Mouse (Mus musculus) frontal cortex, postnatal 36 days (tissue): ENCODE data around the gene Foxp1.

Experiments
- DNase-seq, 2 experiments: peaks; one replicate each; pipeline ENCODE4 v3.0.0; 2022; ENCODE audit warnings: low spot score in 2 of 2

The Foxp1 gene

GRCm38 (mm10) chr6:99026040-99026439 lies 496.5 kb downstream of the Foxp1 start:
- DNase-seq, result no peak

GRCm38 (mm10) chr6:99024588-99024987 lies 497.9 kb downstream of the Foxp1 start:
- no peak for DNase-seq

DNA sequence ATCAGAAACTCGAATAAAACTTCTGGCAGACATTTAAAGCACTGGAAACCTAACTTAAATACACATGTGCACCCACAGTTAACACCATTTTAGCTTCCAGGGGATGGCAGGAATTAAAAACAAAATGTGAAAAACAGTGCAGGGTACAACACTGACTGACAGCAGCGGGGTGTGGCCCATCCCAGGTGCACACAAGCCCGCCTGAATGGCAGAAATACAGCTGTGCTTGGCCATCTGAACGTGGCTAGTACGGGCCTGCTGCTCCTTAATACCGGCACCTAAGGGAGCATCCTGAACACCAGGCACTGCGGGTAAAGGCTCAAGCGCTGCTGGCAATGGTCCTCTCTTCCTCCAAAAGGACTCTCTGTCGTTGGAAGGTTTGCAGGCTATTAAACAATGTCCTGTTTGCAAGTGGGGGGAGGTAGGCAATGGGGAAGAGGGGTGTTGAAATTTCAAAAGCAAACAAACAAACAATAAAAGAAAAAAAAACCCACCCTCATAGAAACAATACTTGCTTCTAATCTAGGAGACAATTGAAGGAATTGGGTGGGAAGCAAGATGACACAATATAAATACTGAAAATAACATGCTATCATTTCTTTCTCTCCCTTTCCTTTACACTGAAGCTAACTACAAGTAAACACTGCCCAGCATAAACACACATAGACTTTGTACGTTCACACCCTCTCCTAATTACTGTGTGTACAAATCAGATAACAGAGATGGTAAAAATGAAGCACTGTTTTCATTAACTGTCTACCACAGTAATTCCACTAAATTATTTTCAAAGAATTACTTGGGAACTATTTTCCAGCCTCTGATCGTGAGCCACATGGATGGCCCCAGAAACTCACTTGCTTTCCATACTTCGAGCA lies 501.7 kb downstream of the Foxp1 start:
- no peak for DNase-seq

- no peak for DNase-seq
These were observed 502.8 kb downstream of the Foxp1 start for GRCm38 (mm10) chr6:99019716-99020115.

GRCm38 (mm10) chr6:99019266-99019665 lies 503.3 kb downstream of the Foxp1 start:
- DNase-seq, result no peak

DNA sequence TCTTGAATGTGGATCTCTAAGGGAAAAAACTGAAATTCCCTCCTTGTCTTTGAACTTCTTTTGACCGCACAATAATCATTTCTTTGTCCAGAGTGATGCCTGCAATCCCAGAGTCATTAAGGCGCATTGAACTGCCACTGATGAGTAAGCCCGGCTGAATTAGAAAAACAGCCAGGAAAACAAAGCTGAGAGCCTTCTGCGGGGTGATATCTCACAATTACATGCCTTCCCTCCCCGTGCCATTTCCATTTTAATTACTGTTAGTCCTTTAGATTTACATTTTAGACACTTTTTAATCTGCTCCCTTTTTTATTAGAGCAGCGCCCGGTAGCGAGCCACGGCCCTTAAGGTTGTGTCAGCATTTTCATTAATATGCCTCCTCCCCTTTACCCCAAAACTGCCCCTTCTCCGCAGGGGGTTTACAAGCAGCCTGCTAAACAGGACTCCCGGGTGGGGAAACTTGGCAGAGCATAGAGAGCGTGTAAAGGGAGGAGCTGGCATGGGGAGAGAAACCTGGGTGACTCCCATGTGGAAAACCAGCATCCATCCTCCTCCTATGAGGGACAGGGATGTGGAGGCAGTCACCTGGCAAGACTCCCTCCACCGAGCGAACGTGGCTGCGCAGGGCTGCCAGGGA lies 508.5 kb downstream of the Foxp1 start:
- DNase-seq, result no peak

- DNase-seq, result no peak
These were observed 509.2 kb downstream of the Foxp1 start for GRCm38 (mm10) chr6:99013119-99013865.

- no peak for DNase-seq
These were observed 510.5 kb downstream of the Foxp1 start for GRCm38 (mm10) chr6:99011895-99012584.

- no peak for DNase-seq
These were observed 512.8 kb downstream of the Foxp1 start for GRCm38 (mm10) chr6:99009771-99010170.

GRCm38 (mm10) chr6:99008565-99008964 lies 514.0 kb downstream of the Foxp1 start:
- no peak for DNase-seq

DNA sequence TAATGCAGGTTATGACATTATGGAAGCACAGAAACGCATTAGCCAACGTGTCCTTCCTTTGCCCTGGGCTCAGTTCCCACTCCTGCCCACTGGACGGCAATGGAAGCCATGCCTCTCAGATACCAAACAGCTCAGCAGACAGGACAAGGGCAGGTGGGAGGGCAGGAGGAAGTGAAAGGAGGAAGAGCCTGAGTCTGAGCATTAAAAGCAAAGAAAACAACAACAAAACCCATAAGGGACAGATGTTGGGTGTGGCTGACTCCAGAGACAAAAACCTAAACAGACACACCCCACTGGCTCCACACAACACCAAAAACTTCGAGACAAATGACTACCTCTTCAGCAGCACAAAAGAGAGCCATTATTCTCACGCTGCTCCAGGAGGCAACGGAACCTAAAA lies 515.0 kb downstream of the Foxp1 start:
- DNase-seq, result no peak

DNA sequence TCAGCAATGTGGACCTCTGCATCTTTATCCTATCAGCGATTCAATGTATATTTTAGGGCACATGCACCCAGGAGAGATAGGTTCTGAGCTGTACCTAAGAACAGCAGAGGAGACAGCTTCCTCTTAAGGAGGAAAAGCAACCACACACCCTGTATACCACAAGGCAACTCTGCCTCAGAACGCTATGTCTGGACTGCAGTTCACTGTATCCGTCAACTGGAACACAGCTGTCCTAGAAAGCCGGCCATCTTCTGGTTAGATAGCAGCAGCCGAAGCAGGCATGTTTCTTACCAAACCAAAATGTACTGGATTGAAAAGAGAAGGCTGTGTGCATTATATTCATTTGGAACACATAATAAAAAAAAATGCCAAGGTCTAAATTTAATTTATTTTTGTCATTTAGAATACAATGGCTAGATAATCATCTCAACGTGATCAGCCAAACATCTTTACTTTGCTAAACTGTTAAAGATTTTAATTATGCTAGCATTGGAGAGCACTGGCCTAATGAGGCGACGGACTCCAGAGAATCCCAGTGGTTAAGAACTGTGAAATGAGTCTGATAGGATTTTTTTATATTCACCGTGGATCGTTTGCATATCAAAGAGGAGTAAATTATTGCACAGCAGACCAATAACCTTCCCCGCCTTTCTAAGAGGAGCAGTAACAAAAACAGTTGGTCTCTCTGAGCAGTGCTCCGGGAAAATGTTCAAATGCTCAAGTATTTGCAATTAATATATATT lies 518.1 kb downstream of the Foxp1 start:
- no peak for DNase-seq

DNA sequence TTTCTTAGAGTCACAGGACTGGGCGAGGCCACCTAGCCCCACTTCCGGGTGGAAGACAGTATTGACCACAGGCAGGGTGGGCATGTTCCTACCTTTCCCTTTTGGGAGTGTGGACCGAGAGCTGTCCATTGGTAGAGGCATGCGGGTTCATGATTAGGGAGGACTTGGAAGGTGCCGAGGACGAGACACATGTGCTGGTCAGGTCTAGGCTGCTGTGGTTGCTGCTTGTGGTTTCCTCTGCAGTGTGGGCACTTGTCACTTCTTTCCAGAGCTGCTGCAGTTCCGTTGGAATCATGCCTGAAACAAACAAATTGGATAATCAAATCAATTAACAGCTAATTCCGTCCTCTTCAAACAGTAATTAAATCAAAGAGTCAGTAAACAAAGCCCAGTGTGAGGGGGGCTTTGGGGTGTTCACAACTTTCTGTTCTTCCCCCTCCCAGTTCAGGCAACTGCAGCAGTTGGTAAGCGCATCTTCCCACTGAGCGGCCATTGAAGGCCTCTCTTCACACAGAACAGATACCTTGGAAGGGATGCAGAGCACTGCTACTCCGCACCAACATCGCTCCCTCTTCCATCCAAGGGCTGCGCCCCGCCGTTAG lies 519.3 kb downstream of the Foxp1 start:
- no peak for DNase-seq

DNA sequence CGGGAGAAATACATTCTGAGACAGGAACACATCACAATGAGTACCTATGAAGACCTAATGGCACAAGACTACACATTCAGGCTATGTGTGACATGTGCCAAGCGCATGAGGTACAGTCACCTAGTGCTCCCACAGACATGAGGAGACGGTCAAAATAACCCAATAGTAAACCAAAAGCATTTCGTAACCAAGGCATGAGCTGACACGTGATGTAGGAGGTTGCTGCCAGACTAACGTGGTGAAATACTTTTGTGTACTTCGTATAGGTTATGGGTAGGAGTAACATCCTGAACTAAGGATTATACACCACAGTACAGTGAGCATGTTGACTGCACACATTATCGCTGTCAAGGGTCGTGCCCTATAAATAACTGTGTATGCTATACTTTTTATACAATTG lies 520.9 kb downstream of the Foxp1 start:
- DNase-seq, result no peak

GRCm38 (mm10) chr6:98998971-98999932 lies 523.3 kb downstream of the Foxp1 start:
- DNase-seq, result peak in 1 of 2 experiments; percentile 64

- no peak for DNase-seq
These were observed 524.8 kb downstream of the Foxp1 start for GRCm38 (mm10) chr6:98997742-98998141.

GRCm38 (mm10) chr6:98996822-98997221 lies 525.7 kb downstream of the Foxp1 start:
- no peak for DNase-seq

- DNase-seq, result no peak
These were observed 526.2 kb downstream of the Foxp1 start for GRCm38 (mm10) chr6:98996346-98996745.

DNA sequence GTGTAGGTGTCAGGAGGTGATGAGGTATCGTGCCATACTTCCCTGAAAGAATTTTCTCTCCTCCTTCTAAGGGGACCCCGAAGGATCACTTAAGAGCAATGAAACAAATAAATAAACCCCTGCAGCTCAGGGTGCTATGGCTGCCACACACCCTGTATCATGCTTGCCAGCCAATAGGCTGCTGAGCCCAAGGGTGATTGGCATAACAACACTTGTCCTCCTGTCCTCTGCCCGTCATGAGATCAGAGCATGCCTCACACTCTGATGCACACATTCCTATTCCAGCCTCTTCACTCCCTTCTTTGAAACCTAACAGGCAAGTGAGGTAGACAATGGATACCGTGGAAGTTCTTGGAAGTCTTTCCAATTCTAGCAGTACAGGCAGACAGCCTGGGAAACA lies 526.8 kb downstream of the Foxp1 start:
- DNase-seq, result no peak

- no peak for DNase-seq
These were observed 527.6 kb downstream of the Foxp1 start for GRCm38 (mm10) chr6:98994902-98995301.
